Mouse (Mus musculus): ENCODE results near the gene Nhs.

DNA sequence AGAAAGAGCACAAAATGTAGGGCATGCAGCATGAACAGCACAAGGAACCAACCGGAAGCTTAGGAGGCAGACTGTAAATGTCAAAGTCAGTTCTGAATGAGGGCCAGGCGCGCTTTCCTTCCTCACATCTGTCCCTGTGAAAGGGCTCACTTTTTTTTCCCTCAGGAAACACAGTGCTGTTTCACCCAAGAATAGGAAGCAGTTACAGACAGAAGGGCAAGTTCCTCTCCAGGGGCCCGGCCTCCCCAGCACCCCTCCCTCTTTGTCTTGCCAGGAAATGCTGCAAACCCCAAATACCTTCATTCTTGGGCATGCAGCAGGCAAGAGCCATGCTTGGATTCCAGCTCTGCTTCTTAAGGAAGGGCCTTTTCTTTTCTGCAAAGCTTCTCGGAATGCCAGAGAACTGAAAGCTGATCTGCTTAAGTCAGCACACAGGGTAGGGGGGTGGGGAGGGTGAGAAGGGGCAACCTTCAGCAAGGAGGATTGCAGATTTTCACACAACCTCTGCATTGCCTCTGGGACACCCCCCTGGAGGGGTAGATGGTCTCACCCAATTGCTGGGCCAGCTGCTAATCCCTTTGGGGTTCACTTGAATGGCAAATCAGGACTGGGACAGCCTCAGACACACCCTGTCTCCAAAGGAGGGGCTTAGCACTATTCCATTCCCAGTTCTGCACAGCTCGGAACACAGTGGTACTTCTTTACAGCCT lies 233.4 kb downstream of the Nhs start:
- TF ChIP-seq POLR2A (IDR thresholded peaks at IDR 0.05; ENCODE audit: extremely low read depth, insufficient read depth, low read length), result no peak
- TF ChIP-seq CTCF (IDR thresholded peaks at IDR 0.05; ENCODE audit: extremely low read depth, insufficient read depth, low read length), result no peak

Measured in cortical plate, adult 2 months (tissue).